Mouse (Mus musculus) liver, embryonic 14.5 days (tissue): ENCODE results near the gene Tbc1d10b. TPM values are rescaled to one million over a fixed set of nuclear protein-coding genes. Genes with fewer than 3 reads are reported as not detected.

ENCODE experiments used
- ATAC-seq: fragments of 200-750 bp; cut with Nextera tagmentation; 2 replicates; pipeline ENCODE4 v1.8.0; 2017; ENCODE audit warnings: moderate number of reproducible peaks, mild to moderate bottlenecking, moderate library complexity; ENCODE audit not compliant: insufficient read depth
- DNase-seq, 3 experiments: peaks; one replicate each; pipeline ENCODE4 v3.0.0-alpha.2; 2012 to 2013; ENCODE audit warnings: low read depth in 3 of 3, low spot score in 3 of 3
- H3K27ac ChIP-seq: fragments of 300-500 bp; sonication (generic); 2 replicates; pipeline ENCODE4 v1.5.1; 2014; ENCODE audit warnings: moderate library complexity, mild to moderate bottlenecking, control low read depth, inconsistent platforms
- H3K27me3 ChIP-seq: fragments of 300-500 bp; sonication (generic); 2 replicates; pipeline ENCODE4 v1.6.1; 2014; ENCODE audit warnings: mild to moderate bottlenecking, low read length, moderate library complexity; ENCODE audit not compliant: control insufficient read depth, insufficient read depth
- H3K36me3 ChIP-seq: fragments of 300-500 bp; sonication (generic); replicated peaks from 2 replicates; pipeline ENCODE4 v1.6.1; 2014; ENCODE audit warnings: low read depth; ENCODE audit not compliant: control insufficient read depth, insufficient read depth
- H3K4me1 ChIP-seq, 2 experiments: fragments of 200-500 bp in 1 of 2; fragments of 300-500 bp in 1 of 2; sonication (generic) in 1 of 2; replicated peaks; 2 replicates each; pipeline ENCODE4 v1.6.1; 2012 to 2014; ENCODE audit warnings: antibody characterized with exemption in 1 of 2, inconsistent platforms in 1 of 2, low read length in 1 of 2; ENCODE audit not compliant: control insufficient read depth in 2 of 2, insufficient read depth in 2 of 2
- H3K4me2 ChIP-seq: fragments of 300-500 bp; sonication (generic); 2 replicates; pipeline ENCODE4 v1.6.1; 2014; ENCODE audit warnings: low read depth, mild to moderate bottlenecking, control low read depth, moderate library complexity
- H3K4me3 ChIP-seq, 2 experiments: fragments of 200-500 bp in 1 of 2; fragments of 300-500 bp in 1 of 2; sonication (generic) in 1 of 2; 2 replicates each; pipeline ENCODE4 v1.5.1; 2012 to 2014; ENCODE audit warnings: low read depth in 2 of 2, low read length in 2 of 2, mild to moderate bottlenecking in 2 of 2, control low read depth in 1 of 2, inconsistent platforms in 1 of 2, moderate library complexity in 1 of 2; ENCODE audit not compliant: insufficient read depth in 1 of 2
- H3K9ac ChIP-seq: fragments of 300-500 bp; sonication (generic); replicated peaks from 2 replicates; pipeline ENCODE4 v1.6.1; 2014; ENCODE audit warnings: mild to moderate bottlenecking, control low read depth, moderate library complexity
- H3K9me3 ChIP-seq: fragments of 300-500 bp; sonication (generic); 2 replicates; pipeline ENCODE4 v1.6.1; 2016; ENCODE audit warnings: low read length, mixed read lengths; ENCODE audit not compliant: control insufficient read depth
- CTCF ChIP-seq: IDR thresholded peaks from 2 replicates; pipeline ENCODE4 v1.5.1; 2016; ENCODE audit warnings: antibody characterized with exemption, low read depth, control low read depth
- EP300 ChIP-seq: IDR thresholded peaks from 2 replicates; pipeline ENCODE4 v1.6.1; 2016; ENCODE audit warnings: antibody characterized with exemption, low read depth
- WGBS: fragments of 180-500 bp; shearing (Covaris S2); extraction: QIAGEN DNeasy Blood & Tissue Kit; methylation state at CpG from one replicate; pipeline ENCODE4 v1.1.7; 2014; ENCODE audit not compliant: insufficient replicate concordance; 5-methylcytosine and 5-hydroxymethylcytosine counted together
- polyA plus RNA-seq, 2 experiments: library from polyadenylated mRNA; depleted of rRNA in 1 of 2; stranded (reverse) in 1 of 2; unstranded in 1 of 2; fragments of >200 nt; fragmentation: Nextera tagmentation in 1 of 2; extraction: Ambion mirVana in 1 of 2; gene quantifications; 2 replicates each; pipeline versions ENCODE4 v1.2.1 to v1.2.3; 2012 to 2014

Tbc1d10b gene
- polyA plus RNA-seq, 2 experiments: 10.9 to 15.5 TPM

GRCm38 (mm10) chr7:127196484-127196883 lies 11.8 kb downstream of the Tbc1d10b start:
- no peaks in the 10 kb centered on the region for H3K27me3 ChIP-seq
- H3K9me3 ChIP-seq: no peaks in the 10 kb centered on the region
- no peak for DNase-seq
- peak overlapping the region; percentile 81 for H3K27ac ChIP-seq
- no peak; the same call in 1 of the 2 replicates for ATAC-seq
- H3K9ac ChIP-seq: peak overlapping the region; percentile 75
- H3K4me2 ChIP-seq: peak overlapping the region; percentile 90
- TF ChIP-seq CTCF (no peak), EP300 (no peak)
- peaks cover 62% of the 10 kb centered on the region for H3K36me3 ChIP-seq
- H3K4me1 ChIP-seq: peaks cover 16 to 19% of the 10 kb centered on the region in 2 experiments
- WGBS: 49% methylated on average over 11 of the region's 11 CpGs
- peak overlapping the region; percentile 84 to 92 for H3K4me3 ChIP-seq

GRCm38 (mm10) chr7:127195544-127196295 lies 12.5 kb downstream of the Tbc1d10b start, which contains the start of gene Cd2bp2:
TSS of gene Cd2bp2 (minus strand) at chr7:127196050.
- Histone ChIP-seq H3K27me3 (no peaks in the 10 kb centered on the region), H3K9ac (peak within 1 kb of the TSS; percentile 84), H3K4me3 (peak within 1 kb of the TSS; percentile 92 to 95), H3K36me3 (peaks cover 58% of the 10 kb centered on the region), H3K4me1 (peaks cover 16 to 19% of the 10 kb centered on the region in 2 experiments), H3K9me3 (no peaks in the 10 kb centered on the region), H3K27ac (peak within 1 kb of the TSS; percentile 81), H3K4me2 (peak within 1 kb of the TSS; percentile 90)
- WGBS: under 1% methylated on average over 51 of the region's 51 CpGs
- ATAC-seq (peak; percentile 93), DNase-seq (peak; percentile 97)
- TF ChIP-seq EP300 (peak; percentile 66), CTCF (peak; percentile 54)

- peak overlapping the region; percentile 92 to 95 for H3K4me3 ChIP-seq
- peaks cover 48% of the 10 kb centered on the region for H3K36me3 ChIP-seq
- TF ChIP-seq CTCF (0 out of 2 replicates have a peak, but pooled peaks have one; percentile 8), EP300 (no peak)
- 55% methylated on average over 7 of the region's 7 CpGs for WGBS
- no peaks in the 10 kb centered on the region for H3K27me3 ChIP-seq
- no peak overlapping the region for H3K27ac ChIP-seq
- DNase-seq: no peak
- no peak for ATAC-seq
- peak overlapping the region; percentile 90 for H3K4me2 ChIP-seq
- H3K9ac ChIP-seq: peak overlapping the region; percentile 84; the same call in 1 of the 2 replicates
- H3K9me3 ChIP-seq: no peaks in the 10 kb centered on the region
- peaks cover 16 to 19% of the 10 kb centered on the region in 2 experiments for H3K4me1 ChIP-seq
These were observed 13.6 kb downstream of the Tbc1d10b start for GRCm38 (mm10) chr7:127194633-127195029.

- H3K4me3 ChIP-seq: peak overlapping the region in 1 of 2 experiments; percentile 92; a peak in 1 of 4 replicates
These were observed 14.1 kb downstream of the Tbc1d10b start for GRCm38 (mm10) chr7:127194011-127194632.

GRCm38 (mm10) chr7:127192989-127193388 lies 15.3 kb downstream of the Tbc1d10b start:
- WGBS: 84% methylated on average over 5 of the region's 5 CpGs

More at GRCm38 (mm10) chr7:127194011-127194632, 14.1 kb downstream of the Tbc1d10b start:
- H3K9ac ChIP-seq: no peak overlapping the region
- H3K36me3 ChIP-seq: peaks cover 44% of the 10 kb centered on the region
- H3K4me1 ChIP-seq: peaks cover 16 to 19% of the 10 kb centered on the region in 2 experiments
- no peaks in the 10 kb centered on the region for H3K27me3 ChIP-seq
- TF ChIP-seq EP300 (no peak), CTCF (no peak)
- H3K4me2 ChIP-seq: peak overlapping the region; percentile 90
- no peak for ATAC-seq
- WGBS: 84% methylated on average over 17 of the region's 17 CpGs
- H3K27ac ChIP-seq: no peak overlapping the region
- no peak for DNase-seq
- H3K9me3 ChIP-seq: no peaks in the 10 kb centered on the region

More at GRCm38 (mm10) chr7:127192989-127193388, 15.3 kb downstream of the Tbc1d10b start:
- no peak overlapping the region for H3K9ac ChIP-seq
- H3K36me3 ChIP-seq: peaks cover 32% of the 10 kb centered on the region
- H3K4me1 ChIP-seq: peaks cover 16 to 19% of the 10 kb centered on the region in 2 experiments
- TF ChIP-seq CTCF: no peak
- no peak for TF ChIP-seq EP300
- no peaks in the 10 kb centered on the region for H3K9me3 ChIP-seq
- ATAC-seq (no peak), DNase-seq (no peak)
- H3K4me3 ChIP-seq: no peak overlapping the region
- no peak overlapping the region for H3K4me2 ChIP-seq
- H3K27me3 ChIP-seq: no peaks in the 10 kb centered on the region
- H3K27ac ChIP-seq: no peak overlapping the region
